Mouse (Mus musculus) bone marrow, adult 2 months (tissue): ENCODE data around the gene Kcng1.

Experiments used
- CTCF ChIP-seq: fragments of 200-500 bp; IDR thresholded peaks from 2 replicates; pipeline ENCODE4 v1.5.1; 2011; ENCODE audit warnings: low read length, control low read depth; ENCODE audit not compliant: control insufficient read depth, insufficient read depth
- POLR2A ChIP-seq: fragments of 200-500 bp; IDR thresholded peaks from 2 replicates; pipeline ENCODE4 v1.6.1; 2011; ENCODE audit warnings: low read depth, mild to moderate bottlenecking, control low read depth, low read length, borderline replicate concordance; ENCODE audit not compliant: control insufficient read depth

GRCm38 (mm10) chr2:168312504-168312903, 31.0 kb upstream of the Kcng1 start:
- no peak for TF ChIP-seq CTCF
- no peak for TF ChIP-seq POLR2A
